Mouse (Mus musculus) lung, embryonic 14.5 days (tissue): ENCODE results near the gene Gpha2. TPM values are rescaled to one million over a fixed set of nuclear protein-coding genes. Genes with fewer than 3 reads are reported as not detected.

Experiments used
- ATAC-seq: fragments of 200-750 bp; cut with Nextera tagmentation; 2 replicates; pipeline ENCODE4 v1.8.0; 2017; ENCODE audit warnings: mild to moderate bottlenecking, moderate TSS enrichment, moderate library complexity; ENCODE audit not compliant: insufficient read depth
- DNase-seq: peaks from one replicate; pipeline ENCODE4 v3.0.0-alpha.2; 2015
- H3K27ac ChIP-seq: fragments of 300-500 bp; sonication (generic); 2 replicates; pipeline ENCODE4 v1.5.1; 2014; ENCODE audit warnings: low read depth, mild to moderate bottlenecking, moderate library complexity
- H3K27me3 ChIP-seq: fragments of 300-500 bp; sonication (generic); 2 replicates; pipeline ENCODE4 v1.6.1; 2014; ENCODE audit warnings: low read length, control low read depth; ENCODE audit not compliant: insufficient read depth
- H3K36me3 ChIP-seq: fragments of 300-500 bp; sonication (generic); 2 replicates; pipeline ENCODE4 v1.6.1; 2014; ENCODE audit warnings: control low read depth; ENCODE audit not compliant: insufficient read depth
- H3K4me1 ChIP-seq: fragments of 300-500 bp; sonication (generic); 2 replicates; pipeline ENCODE4 v1.6.1; 2014; ENCODE audit warnings: antibody characterized with exemption, control low read depth; ENCODE audit not compliant: insufficient read depth
- H3K4me2 ChIP-seq: fragments of 300-500 bp; sonication (generic); 2 replicates; pipeline ENCODE4 v1.6.1; 2014; ENCODE audit warnings: mild to moderate bottlenecking
- H3K4me3 ChIP-seq: fragments of 300-500 bp; sonication (generic); 2 replicates; pipeline ENCODE4 v1.5.1; 2014; ENCODE audit warnings: low read depth, low read length
- H3K9ac ChIP-seq: fragments of 300-500 bp; sonication (generic); 2 replicates; pipeline ENCODE4 v1.6.1; 2014
- H3K9me3 ChIP-seq: fragments of 300-500 bp; sonication (generic); 2 replicates; pipeline ENCODE4 v1.6.1; 2016; ENCODE audit warnings: low read depth, low read length, control low read depth
- CTCF ChIP-seq: IDR thresholded peaks from 2 replicates; pipeline ENCODE4 v1.5.1; 2016; ENCODE audit warnings: antibody characterized with exemption, low read depth
- WGBS: fragments of 180-500 bp; shearing (Covaris S2); extraction: QIAGEN DNeasy Blood & Tissue Kit; methylation state at CpG from one replicate; pipeline ENCODE4 v1.1.7; 2014; 5-methylcytosine and 5-hydroxymethylcytosine counted together
- polyA plus RNA-seq: library from polyadenylated mRNA; unstranded; fragments of >200 nt; fragmentation: Nextera tagmentation; extraction: Ambion mirVana; gene quantifications from 2 replicates; pipeline ENCODE4 v1.2.1, GENCODE M21; 2014

Gpha2 gene
- polyA plus RNA-seq, 1 experiment from 2014 or later: 0.54 TPM

DNA sequence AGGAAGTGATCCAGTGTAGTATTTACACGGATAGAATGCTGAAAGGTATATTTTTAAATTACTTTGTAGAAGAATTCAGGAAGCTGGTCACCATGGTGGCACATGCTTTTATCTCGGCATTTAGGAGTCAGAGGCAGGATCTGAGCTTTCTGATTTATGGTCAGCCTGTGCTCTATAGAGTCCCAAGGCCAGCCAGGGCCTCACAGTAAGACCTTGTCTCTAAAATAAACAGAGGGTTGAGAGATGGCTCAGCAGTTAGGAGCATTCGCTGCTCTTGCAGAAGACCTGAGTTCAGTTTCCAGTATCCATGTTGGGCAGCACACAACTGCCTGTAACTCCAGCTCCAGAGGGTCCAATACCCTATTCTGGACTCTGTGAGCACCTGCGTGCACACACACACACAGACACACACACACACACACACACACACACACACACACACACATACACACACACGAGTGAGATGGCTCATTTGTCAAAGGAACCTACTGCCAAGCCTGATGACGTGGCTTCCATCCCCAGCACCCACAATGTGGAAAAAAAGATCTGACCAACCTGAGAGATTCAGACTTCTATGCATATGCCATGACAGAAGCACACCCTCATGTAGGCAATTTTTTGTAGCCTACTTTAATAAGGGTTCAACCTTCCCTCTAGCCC is 10.0 kb upstream of the Gpha2 start:
- 49% methylated on average over 6 of the region's 6 CpGs for WGBS
- no peaks in the 10 kb centered on the region for H3K27me3 ChIP-seq
- H3K4me2 ChIP-seq: no peak overlapping the region
- H3K27ac ChIP-seq: no peak overlapping the region
- no peak for TF ChIP-seq CTCF
- H3K36me3 ChIP-seq: no peaks in the 10 kb centered on the region
- H3K9ac ChIP-seq: no peak overlapping the region
- ATAC-seq: no peak
- H3K4me1 ChIP-seq: no peaks in the 10 kb centered on the region
- H3K9me3 ChIP-seq: no peaks in the 10 kb centered on the region
- H3K4me3 ChIP-seq: no peak overlapping the region
- no peak for DNase-seq

DNA sequence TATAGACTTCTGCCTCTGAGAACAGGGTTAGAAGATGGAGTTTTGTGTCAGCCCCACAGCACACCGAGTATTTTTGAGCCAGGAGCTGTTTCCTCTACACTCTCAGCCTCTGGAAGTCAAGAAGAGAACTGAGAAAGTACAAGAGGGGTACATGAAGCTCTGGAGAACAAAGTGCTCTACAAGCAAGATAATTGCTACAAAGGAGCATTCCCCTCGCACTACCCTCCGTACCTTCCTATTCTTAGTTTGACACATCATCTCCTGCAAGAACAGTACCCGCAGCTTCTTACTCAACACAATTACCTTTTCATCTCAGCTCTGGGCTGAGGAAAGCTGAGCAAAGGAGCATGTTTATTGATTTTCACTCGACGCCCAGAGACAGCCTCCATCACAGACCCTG is 7.6 kb upstream of the Gpha2 start:
- 50% methylated on average over 6 of the region's 6 CpGs for WGBS
- ATAC-seq (no peak), DNase-seq (no peak)
- no peak overlapping the region for H3K9ac ChIP-seq
- no peak overlapping the region for H3K27ac ChIP-seq
- no peaks in the 10 kb centered on the region for H3K9me3 ChIP-seq
- no peak overlapping the region for H3K4me3 ChIP-seq
- no peak overlapping the region for H3K4me2 ChIP-seq
- no peaks in the 10 kb centered on the region for H3K27me3 ChIP-seq
- no peaks in the 10 kb centered on the region for H3K36me3 ChIP-seq
- no peak for TF ChIP-seq CTCF
- no peaks in the 10 kb centered on the region for H3K4me1 ChIP-seq

DNA sequence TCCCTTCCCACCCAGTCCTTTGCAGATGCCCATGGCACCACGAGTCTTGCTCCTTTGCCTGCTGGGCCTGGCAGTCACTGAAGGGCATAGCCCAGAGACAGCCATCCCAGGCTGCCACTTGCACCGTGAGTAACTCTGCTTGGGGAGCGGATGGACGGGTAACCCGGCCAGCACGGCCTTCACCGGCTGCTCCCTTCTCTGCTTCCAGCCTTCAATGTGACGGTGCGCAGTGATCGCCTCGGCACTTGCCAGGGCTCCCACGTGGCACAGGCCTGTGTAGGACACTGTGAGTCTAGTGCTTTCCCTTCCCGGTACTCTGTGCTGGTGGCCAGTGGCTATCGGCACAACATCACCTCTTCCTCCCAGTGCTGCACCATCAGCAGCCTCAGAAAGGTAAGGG is 583 bp downstream of the Gpha2 start:
- TF ChIP-seq CTCF: no peak
- no peak overlapping the region for H3K4me2 ChIP-seq
- ATAC-seq: no peak

DNA sequence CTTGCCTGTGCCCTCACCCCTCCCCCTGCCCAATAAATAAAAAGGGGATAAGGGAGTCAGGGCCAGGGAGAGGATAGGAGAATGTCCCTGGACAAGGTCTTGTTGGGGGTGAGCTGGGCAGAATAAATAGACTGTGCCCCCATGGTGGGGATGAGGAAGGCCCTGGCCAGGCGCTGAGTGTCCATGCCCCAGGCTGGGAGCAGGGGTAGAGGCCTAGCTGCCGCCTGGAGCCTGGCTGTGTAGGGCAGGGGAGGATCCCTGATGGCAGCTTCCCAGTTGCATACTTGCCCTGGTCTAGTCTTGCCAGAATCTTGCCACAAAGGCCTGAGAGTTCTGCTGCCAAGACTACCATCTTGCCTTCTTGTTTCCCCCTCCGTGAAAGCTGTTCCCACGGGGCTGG is 1.7 kb downstream of the Gpha2 start:
- Histone ChIP-seq H3K9ac (no peak overlapping the region), H3K4me2 (no peak overlapping the region), H3K4me3 (no peak overlapping the region), H3K27ac (no peak overlapping the region), H3K27me3 (no peaks in the 10 kb centered on the region), H3K9me3 (no peaks in the 10 kb centered on the region), H3K4me1 (no peaks in the 10 kb centered on the region), H3K36me3 (peaks cover 44% of the 10 kb centered on the region)
- ATAC-seq (no peak), DNase-seq (no peak)
- 84% methylated on average over 4 of the region's 4 CpGs for WGBS
- no peak for TF ChIP-seq CTCF

More for the DNA sequence above, 583 bp downstream of the Gpha2 start:
- no peaks in the 10 kb centered on the region for H3K4me1 ChIP-seq
- H3K36me3 ChIP-seq: peaks cover 34% of the 10 kb centered on the region; the same call in 1 of the 2 replicates
- H3K9ac ChIP-seq: no peak overlapping the region
- DNase-seq: no peak
- no peaks in the 10 kb centered on the region for H3K9me3 ChIP-seq
- H3K4me3 ChIP-seq: no peak overlapping the region
- H3K27me3 ChIP-seq: no peaks in the 10 kb centered on the region
- no peak overlapping the region for H3K27ac ChIP-seq
- 80% methylated on average over 14 of the region's 14 CpGs for WGBS

DNA sequence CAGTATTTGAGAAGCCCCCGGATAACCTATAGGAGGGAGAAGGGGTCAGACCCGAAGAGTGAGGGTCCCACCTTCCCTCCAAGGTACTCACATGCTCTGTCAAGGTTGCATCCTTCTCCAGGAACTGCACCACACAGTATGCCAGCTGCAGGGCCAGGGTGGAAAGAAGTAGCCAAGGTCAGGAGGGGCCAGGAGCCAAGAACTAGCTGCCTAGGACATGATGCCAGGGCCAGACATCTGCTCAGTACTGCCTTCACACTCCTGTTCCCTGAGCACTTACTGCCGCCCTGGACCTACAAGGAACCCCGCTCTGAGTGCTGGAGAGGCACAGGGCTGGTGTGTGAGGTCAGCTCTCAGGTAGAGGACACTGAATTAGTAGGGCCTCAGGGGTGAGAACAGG is 4.2 kb downstream of the Gpha2 start:
- H3K4me1 ChIP-seq: peaks cover 3% of the 10 kb centered on the region; the same call in 1 of the 2 replicates
- H3K4me2 ChIP-seq: no peak overlapping the region
- WGBS: 74% methylated on average over 4 of the region's 4 CpGs
- H3K9ac ChIP-seq: no peak overlapping the region
- ATAC-seq (no peak), DNase-seq (no peak)
- peaks cover 44% of the 10 kb centered on the region for H3K36me3 ChIP-seq
- no peak overlapping the region for H3K27ac ChIP-seq
- H3K9me3 ChIP-seq: no peaks in the 10 kb centered on the region
- no peak for TF ChIP-seq CTCF
- H3K27me3 ChIP-seq: no peaks in the 10 kb centered on the region
- no peak overlapping the region for H3K4me3 ChIP-seq

DNA sequence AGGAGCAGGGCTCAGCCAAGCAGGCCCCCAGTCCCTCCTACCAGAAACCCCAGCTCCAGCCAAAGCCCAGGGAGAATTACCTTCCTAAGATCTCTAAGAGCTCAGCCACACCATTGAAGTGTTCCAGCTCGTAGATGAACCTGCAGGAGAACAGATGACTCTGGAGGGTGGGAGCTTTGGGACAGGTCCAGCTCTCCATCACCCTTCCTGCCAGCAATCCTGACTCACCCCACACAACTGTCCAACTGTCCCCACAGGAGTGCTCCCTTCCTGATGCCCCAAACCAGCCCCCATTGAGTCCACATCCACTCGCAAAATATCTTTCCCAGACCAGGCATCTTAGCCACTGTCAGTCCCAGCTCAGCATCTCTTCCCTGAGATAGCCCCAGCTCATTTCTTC is 4.9 kb downstream of the Gpha2 start:
- no peak for TF ChIP-seq CTCF
- Histone ChIP-seq H3K4me2 (no peak overlapping the region), H3K4me1 (peaks cover 3% of the 10 kb centered on the region; the same call in 1 of the 2 replicates), H3K36me3 (peaks cover 44% of the 10 kb centered on the region), H3K4me3 (no peak overlapping the region), H3K27ac (no peak overlapping the region), H3K9ac (no peak overlapping the region), H3K9me3 (no peaks in the 10 kb centered on the region), H3K27me3 (no peaks in the 10 kb centered on the region)
- WGBS: 76% methylated on average over 2 of the region's 2 CpGs
- no peak for DNase-seq
- no peak for ATAC-seq

DNA sequence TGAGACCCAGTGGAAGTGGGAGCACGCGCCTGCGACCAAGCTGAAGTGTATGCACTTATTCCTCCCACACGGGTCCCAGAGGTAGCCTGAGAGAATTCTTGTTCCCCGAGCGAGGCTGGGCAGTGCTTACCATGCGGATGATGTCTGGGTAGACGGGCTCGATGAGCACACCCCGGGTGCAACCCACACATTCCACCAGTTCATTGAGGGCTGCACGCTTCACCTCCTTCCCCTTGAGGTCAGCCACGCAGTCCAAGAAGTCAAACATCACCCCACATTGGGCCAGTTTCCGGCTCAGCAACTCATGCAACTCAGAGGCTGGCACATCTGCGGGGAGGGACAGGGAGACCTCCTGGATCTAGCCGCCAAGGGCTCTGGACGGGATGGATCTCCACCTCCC is 7.5 kb downstream of the Gpha2 start:
- 82% methylated on average over 16 of the region's 16 CpGs for WGBS
- no peak for TF ChIP-seq CTCF
- ATAC-seq (no peak), DNase-seq (no peak)
- Histone ChIP-seq H3K36me3 (peaks cover 34% of the 10 kb centered on the region), H3K4me2 (no peak overlapping the region), H3K4me1 (peaks cover 8% of the 10 kb centered on the region; the same call in 1 of the 2 replicates), H3K27ac (no peak overlapping the region), H3K9me3 (no peaks in the 10 kb centered on the region), H3K27me3 (no peaks in the 10 kb centered on the region), H3K9ac (no peak overlapping the region), H3K4me3 (no peak overlapping the region)
